Mouse (Mus musculus): Measurements from ENCODE around the gene Tom1l1. TPM values are rescaled to one million over a fixed set of nuclear protein-coding genes. Genes with fewer than 3 reads are reported as not detected.

Gene Tom1l1
- polyA plus RNA-seq, 1 experiment from 2014 or later = 23.6 TPM

DNA sequence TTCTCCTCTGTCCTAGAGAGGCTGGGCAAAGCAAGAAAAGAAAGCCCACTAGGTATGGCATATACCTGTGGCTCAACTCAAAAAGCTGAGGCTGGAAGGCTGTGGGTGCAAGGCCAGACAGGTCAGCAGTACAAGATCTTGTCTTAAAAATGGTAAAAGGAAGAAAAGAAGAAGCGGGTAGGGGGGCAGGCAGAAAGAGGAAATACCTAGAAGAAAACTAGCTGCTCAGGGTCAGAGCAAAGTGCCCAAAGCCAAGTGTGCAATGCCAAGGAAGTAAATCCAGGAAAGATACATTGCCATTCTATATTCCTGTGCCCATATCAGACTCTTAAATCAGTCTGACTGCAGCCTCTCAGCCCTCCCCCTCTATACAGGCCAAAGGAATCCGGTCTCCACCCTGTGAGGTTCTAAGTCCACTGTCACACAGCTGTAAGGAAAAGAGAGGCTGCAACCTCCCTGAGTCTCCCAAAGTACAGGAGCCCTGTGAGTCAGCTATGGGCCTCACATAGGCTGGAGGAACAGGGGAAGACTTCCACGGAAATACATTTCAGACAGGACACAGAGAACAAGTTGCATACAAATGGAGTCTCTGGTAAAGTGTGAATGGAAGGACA is 21.9 kb downstream of the Tom1l1 start:
- no peak overlapping the region for H3K4me2 ChIP-seq (replicated peaks)
- H3K9ac ChIP-seq = no peak overlapping the region
- no peaks in the 10 kb centered on the region for H3K9me3 ChIP-seq
- peaks cover 5% of the 10 kb centered on the region; the same call in 1 of the 2 replicates for H3K36me3 ChIP-seq
- ATAC-seq (ENCODE audit: low FRiP score, low read depth) = no peak
- peak overlapping the region; percentile 76 for H3K27ac ChIP-seq
- no peaks in the 10 kb centered on the region for H3K27me3 ChIP-seq
- 67% methylated on average over 3 of the region's 3 CpGs for WGBS
- peaks cover 38% of the 10 kb centered on the region for H3K4me1 ChIP-seq
- H3K4me3 ChIP-seq = no peak overlapping the region

DNA sequence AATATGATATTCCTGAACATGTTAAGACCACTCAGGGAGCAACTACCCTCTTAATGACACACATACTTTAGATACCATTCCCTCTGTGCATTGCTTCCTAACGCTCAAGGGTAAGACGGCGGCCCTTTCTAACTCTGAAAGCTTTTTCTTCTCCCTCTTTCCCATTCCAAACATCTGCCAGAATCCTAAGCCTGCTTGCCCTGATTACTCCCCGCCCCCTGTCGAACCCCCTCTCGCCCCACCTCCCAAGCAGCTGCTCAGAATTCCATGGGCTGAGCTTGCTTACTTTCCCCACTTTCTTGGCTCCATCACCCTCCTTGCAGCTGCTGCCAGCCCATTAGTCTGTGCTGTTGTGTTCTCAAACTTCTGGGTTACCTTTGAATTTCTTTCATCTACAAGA is 23.0 kb downstream of the Tom1l1 start:
- H3K9ac ChIP-seq = peak overlapping the region; percentile 25; the same call in 1 of the 2 replicates
- H3K36me3 ChIP-seq = peaks cover 5% of the 10 kb centered on the region; the same call in 1 of the 2 replicates
- H3K4me1 ChIP-seq = peaks cover 38% of the 10 kb centered on the region
- peak overlapping the region; percentile 76 for H3K27ac ChIP-seq
- WGBS = 5% methylated on average over 6 of the region's 6 CpGs
- H3K27me3 ChIP-seq = no peaks in the 10 kb centered on the region
- H3K4me2 ChIP-seq (replicated peaks) = peak overlapping the region; percentile 48
- peak; percentile 88 for ATAC-seq (ENCODE audit: low FRiP score, low read depth)
- H3K4me3 ChIP-seq = no peak overlapping the region
- H3K9me3 ChIP-seq = no peaks in the 10 kb centered on the region

DNA sequence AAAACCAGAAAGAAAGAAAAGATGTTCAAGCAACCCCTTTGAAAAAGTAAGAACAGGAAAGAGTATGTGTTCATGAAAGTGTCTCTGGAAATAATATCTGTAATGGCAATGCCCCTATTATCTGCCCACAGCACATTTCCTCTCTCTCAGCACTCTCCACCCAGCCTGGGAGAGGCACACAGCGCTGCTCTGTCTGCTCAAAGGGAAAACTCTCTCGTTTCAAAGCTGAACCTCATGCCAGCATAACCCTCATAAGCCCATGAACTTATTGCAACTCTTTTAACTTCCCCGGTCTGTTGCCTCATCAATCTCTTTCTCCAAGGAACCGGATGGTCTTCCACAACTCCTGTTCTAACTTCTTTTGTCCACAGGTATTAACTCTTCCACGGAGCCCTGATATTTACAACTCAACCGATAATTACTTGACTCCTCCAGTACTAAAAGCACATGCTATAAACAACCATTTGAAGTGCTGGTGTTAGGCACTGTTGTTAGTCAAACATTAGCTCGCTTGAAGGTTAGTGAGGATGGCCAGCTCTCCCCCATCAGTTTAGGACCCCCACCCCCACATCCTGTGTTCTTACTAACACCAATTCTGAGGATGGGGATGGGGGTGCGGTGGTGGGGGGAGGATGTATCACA is 23.7 kb downstream of the Tom1l1 start:
- Histone ChIP-seq H3K36me3 (0 out of 2 replicates have a peak, but pooled peaks cover under 1% of the 10 kb centered on the region), H3K4me3 (no peak overlapping the region), H3K4me2 (replicated peaks) (peak overlapping the region; percentile 48), H3K27me3 (no peaks in the 10 kb centered on the region), H3K9me3 (no peaks in the 10 kb centered on the region), H3K9ac (peak overlapping the region; percentile 25; the same call in 1 of the 2 replicates), H3K4me1 (peaks cover 38% of the 10 kb centered on the region), H3K27ac (peak overlapping the region; percentile 76)
- 3% methylated on average over 8 of the region's 8 CpGs for WGBS
- ATAC-seq (ENCODE audit: low FRiP score, low read depth) = peak; percentile 34; the same call in 1 of the 2 replicates

DNA sequence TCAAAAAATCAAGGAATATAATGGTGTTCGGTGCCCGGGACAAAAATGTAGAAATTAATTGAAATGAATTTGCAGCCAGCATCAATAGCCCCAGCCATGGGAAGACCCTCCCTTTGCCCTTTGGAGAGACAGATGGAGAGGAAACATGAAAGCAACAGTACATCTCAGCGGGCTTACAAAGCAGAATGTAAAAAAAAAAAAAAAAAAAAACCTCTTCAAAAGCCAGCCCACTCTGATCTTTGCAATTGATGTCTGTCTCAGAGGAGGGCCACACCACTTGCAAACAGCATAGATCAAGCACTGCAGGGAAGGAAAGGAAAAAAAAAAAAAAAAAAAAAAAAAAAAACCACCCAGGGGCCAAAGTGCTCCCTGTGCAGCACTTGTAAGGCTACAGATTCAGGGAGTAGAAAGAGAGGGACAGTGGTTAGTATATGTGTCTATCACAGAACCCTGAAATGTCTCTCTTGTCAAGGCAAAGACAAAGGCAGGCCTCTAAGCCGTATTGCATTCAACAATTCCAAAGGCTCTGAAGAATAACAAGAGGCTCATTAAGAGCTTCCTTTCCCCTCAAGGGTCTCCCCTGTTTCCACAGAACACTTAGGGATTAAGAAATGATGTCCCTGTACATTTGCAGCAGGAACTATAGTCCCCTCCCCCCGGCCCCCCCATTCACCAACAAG is 24.4 kb downstream of the Tom1l1 start:
- ATAC-seq (ENCODE audit: low FRiP score, low read depth) = no peak
- H3K9me3 ChIP-seq = no peaks in the 10 kb centered on the region
- H3K4me2 ChIP-seq (replicated peaks) = 0 out of 2 replicates have a peak overlapping the region, but pooled peaks have one; percentile 7
- 32% methylated on average over 5 of the region's 5 CpGs for WGBS
- H3K36me3 ChIP-seq = peaks cover 4% of the 10 kb centered on the region; the same call in 1 of the 2 replicates
- H3K27me3 ChIP-seq = no peaks in the 10 kb centered on the region
- no peak overlapping the region for H3K4me3 ChIP-seq
- H3K4me1 ChIP-seq = peaks cover 38% of the 10 kb centered on the region
- no peak overlapping the region for H3K9ac ChIP-seq
- peak overlapping the region; percentile 76 for H3K27ac ChIP-seq

DNA sequence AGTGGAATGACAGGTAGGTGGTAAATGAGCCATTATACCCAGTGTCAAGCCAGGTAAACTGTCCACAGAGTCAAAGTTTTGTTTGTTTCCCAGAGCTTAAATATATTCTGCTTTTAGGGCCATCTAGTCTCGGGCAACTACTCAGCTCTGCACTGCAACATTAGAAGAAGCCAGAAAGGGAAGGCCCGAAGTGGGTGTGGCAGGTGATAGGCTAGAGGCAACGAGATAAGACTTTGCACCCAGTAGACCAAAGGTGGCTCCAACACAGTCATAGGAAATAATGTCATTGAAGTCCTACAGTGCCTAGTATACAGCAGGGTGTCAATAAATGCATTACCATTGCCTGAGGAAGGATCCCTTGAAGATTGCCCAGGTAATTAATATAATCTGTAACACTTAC is 25.1 kb downstream of the Tom1l1 start:
- peaks cover 4% of the 10 kb centered on the region; the same call in 1 of the 2 replicates for H3K36me3 ChIP-seq
- H3K27ac ChIP-seq = no peak overlapping the region
- peaks cover 38% of the 10 kb centered on the region for H3K4me1 ChIP-seq
- H3K27me3 ChIP-seq = no peaks in the 10 kb centered on the region
- no peak overlapping the region for H3K4me2 ChIP-seq (replicated peaks)
- no peak for ATAC-seq (ENCODE audit: low FRiP score, low read depth)
- no peak overlapping the region for H3K9ac ChIP-seq
- 64% methylated on average over 3 of the region's 3 CpGs for WGBS
- no peaks in the 10 kb centered on the region for H3K9me3 ChIP-seq
- H3K4me3 ChIP-seq = no peak overlapping the region

DNA sequence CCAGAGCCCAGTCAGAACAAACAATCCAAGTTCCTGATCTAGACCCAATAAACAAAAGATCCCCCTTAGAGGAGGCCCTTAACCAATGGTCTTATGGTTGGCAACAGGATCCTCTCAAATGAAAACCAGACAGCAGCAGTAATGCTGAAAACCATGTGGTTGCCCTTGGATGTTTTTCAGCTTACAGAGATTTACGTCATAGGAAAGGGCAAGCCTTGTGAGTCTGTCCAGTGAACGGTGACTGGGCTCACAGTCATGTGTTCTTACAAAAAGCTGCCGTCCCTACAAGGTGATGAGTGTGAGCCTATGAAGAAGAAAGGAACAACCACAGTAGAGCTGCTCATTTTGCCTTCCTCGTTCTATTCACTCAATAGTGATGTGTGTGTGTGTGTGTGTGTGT is 27.5 kb downstream of the Tom1l1 start:
- Histone ChIP-seq H3K9me3 (no peaks in the 10 kb centered on the region), H3K4me3 (no peak overlapping the region), H3K4me2 (replicated peaks) (no peak overlapping the region), H3K9ac (no peak overlapping the region), H3K27ac (no peak overlapping the region), H3K27me3 (no peaks in the 10 kb centered on the region), H3K36me3 (peaks cover 17% of the 10 kb centered on the region), H3K4me1 (peaks cover 24% of the 10 kb centered on the region)
- WGBS = 43% methylated on average over 4 of the region's 4 CpGs
- no peak for ATAC-seq (ENCODE audit: low FRiP score, low read depth)

DNA sequence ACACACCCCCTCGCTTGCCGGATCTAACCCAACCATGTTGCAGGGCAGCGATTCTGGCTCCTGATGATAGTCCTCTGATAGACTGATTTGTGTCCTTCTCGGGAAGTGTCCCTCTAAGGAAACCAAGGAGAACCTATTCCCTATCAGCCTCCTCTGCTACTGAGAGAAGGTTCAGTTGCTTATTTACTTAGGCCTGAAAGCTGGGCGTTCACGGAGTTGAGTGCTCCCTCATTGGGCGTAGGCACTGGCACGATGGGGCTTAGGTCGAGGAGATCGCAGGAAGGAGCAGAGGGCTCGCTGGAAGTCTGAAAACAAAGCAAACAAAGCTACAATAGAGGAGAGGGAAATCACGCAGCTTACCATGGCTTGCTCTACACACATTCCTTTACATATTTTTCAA is 30.6 kb downstream of the Tom1l1 start:
- no peak overlapping the region for H3K27ac ChIP-seq
- H3K9ac ChIP-seq = no peak overlapping the region
- WGBS = 93% methylated on average over 12 of the region's 12 CpGs
- no peak overlapping the region for H3K4me3 ChIP-seq
- peaks cover 25% of the 10 kb centered on the region for H3K36me3 ChIP-seq
- H3K4me2 ChIP-seq (replicated peaks) = no peak overlapping the region
- no peaks in the 10 kb centered on the region for H3K27me3 ChIP-seq
- no peaks in the 10 kb centered on the region for H3K9me3 ChIP-seq
- no peaks in the 10 kb centered on the region for H3K4me1 ChIP-seq
- no peak for ATAC-seq (ENCODE audit: low FRiP score, low read depth)

DNA sequence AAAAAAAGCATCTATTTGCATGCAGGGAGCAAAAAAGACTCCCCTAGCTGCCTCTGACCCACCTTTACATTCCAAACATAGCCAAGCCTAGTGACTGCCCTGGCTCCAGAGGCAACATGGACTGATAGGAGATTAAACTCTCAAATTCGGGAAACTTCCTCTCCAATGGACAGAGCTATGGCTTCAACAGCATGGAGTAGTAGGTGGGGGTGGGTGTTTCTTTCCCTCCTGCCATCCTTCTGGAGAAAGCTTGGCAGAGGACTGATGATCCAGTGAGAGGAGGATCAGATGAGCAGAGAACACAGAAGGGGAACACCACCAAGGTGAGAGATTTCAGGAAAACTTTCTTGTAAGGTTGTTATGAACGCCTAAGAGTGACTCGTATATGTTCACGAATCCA is 35.6 kb downstream of the Tom1l1 start:
- Histone ChIP-seq H3K27ac (no peak overlapping the region), H3K27me3 (no peaks in the 10 kb centered on the region), H3K4me1 (peaks cover 14% of the 10 kb centered on the region), H3K4me3 (no peak overlapping the region), H3K9ac (no peak overlapping the region), H3K36me3 (peaks cover 38% of the 10 kb centered on the region), H3K4me2 (replicated peaks) (no peak overlapping the region), H3K9me3 (no peaks in the 10 kb centered on the region)
- ATAC-seq (ENCODE audit: low FRiP score, low read depth) = no peak
- 89% methylated on average over 4 of the region's 4 CpGs for WGBS

DNA sequence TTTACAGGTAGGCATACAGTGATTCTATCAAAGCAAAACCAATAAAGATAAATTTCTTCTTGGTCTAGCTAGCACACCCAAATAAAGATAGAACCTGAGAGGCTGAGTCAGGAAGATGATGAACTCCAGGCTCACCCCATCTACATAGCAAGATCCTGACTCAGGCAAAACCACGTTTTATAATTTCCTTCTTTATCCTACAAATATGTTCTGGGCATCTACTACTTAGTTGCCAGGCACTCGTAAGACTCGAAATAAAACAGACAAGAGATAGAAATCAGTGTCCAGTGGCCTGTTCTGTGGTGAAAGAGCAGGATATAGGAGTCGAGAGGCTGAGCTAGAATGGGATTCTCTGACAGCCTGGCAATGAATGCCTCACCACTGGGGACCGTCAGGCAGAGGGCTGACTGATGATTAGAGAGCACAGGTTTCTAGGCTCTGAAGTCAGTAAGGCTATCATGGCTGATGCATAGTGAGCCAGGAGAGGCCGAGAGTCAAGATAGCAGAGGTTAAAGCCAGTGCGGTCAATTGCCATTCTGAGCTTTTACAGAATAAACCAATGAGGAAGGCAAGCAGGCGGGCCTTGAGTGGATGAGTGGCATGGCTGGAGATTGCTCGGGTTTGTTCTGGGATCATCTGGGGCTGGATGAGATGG is 37.8 kb downstream of the Tom1l1 start:
- no peaks in the 10 kb centered on the region for H3K9me3 ChIP-seq
- peaks cover 14% of the 10 kb centered on the region for H3K4me1 ChIP-seq
- H3K27me3 ChIP-seq = no peaks in the 10 kb centered on the region
- peak overlapping the region; percentile 12; the same call in 1 of the 2 replicates for H3K27ac ChIP-seq
- peaks cover 39% of the 10 kb centered on the region for H3K36me3 ChIP-seq
- 78% methylated on average over 9 of the region's 9 CpGs for WGBS
- H3K4me3 ChIP-seq = no peak overlapping the region
- H3K4me2 ChIP-seq (replicated peaks) = no peak overlapping the region
- no peak overlapping the region for H3K9ac ChIP-seq
- ATAC-seq (ENCODE audit: low FRiP score, low read depth) = no peak

DNA sequence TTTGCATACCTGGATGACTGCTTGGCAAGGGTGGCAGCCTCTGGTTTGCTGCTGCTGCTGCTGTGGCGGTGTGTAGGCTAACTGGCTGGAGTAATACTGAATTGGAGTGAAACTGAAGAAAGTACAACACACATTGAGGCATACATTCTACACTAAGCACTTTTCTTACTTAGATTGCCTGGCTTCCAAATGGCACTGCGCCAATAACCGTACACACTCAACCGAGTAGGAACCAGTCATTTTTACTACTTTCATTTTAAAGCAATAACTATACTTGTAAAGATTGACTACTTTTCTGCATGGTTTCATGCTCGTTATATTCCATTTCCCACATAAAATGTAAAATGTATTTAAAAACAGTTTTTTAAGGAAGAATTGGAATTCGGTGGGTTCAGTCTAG is 38.4 kb downstream of the Tom1l1 start:
- Histone ChIP-seq H3K27ac (no peak overlapping the region; the same call in 1 of the 2 replicates), H3K27me3 (no peaks in the 10 kb centered on the region), H3K9me3 (no peaks in the 10 kb centered on the region), H3K4me2 (replicated peaks) (no peak overlapping the region), H3K36me3 (peaks cover 45% of the 10 kb centered on the region), H3K4me3 (no peak overlapping the region), H3K4me1 (peaks cover 14% of the 10 kb centered on the region), H3K9ac (no peak overlapping the region)
- 59% methylated on average over 6 of the region's 6 CpGs for WGBS
- ATAC-seq (ENCODE audit: low FRiP score, low read depth) = peak; percentile 32; the same call in 1 of the 2 replicates

DNA sequence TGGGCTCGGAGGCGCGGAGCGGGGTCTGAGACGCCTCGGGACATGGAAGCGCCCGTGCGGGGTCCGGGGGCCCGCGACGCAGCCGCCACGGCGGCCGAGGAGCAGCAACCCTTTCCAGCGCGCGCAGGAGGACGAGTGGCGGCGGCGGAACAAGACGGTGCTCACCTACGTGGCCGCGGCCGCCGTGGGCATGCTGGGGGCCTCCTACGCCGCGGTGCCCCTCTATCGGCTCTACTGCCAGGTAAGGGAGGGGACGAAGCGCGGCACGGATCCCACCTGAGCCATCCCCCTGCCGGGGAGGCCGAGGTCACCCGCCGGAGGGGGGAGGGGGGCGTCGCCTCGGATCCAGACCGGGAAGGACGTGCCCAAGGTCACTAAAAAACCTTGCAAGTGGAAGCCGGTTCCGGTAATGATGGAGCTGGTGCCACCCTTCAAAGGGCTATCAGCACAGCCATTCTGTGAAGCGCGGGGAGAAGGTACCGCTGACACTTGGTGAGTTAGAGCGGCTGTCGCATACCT is 49.8 kb downstream of the Tom1l1 start:
- H3K4me3 ChIP-seq = peak overlapping the region; percentile 96
- peaks cover 20% of the 10 kb centered on the region for H3K4me1 ChIP-seq
- peak overlapping the region; percentile 73 for H3K4me2 ChIP-seq (replicated peaks)
- H3K36me3 ChIP-seq = peaks cover 19% of the 10 kb centered on the region
- H3K9ac ChIP-seq = peak overlapping the region; percentile 96
- peak overlapping the region; percentile 95 for H3K27ac ChIP-seq
- under 1% methylated on average over 53 of the region's 54 CpGs for WGBS
- no peaks in the 10 kb centered on the region for H3K27me3 ChIP-seq
- no peak; the same call in 1 of the 2 replicates for ATAC-seq (ENCODE audit: low FRiP score, low read depth)
- H3K9me3 ChIP-seq = no peaks in the 10 kb centered on the region
